Mouse (Mus musculus) midbrain, embryonic 12.5 days (tissue): ENCODE data around the gene Yif1b. TPM values are rescaled to one million over a fixed set of nuclear protein-coding genes. Genes with fewer than 3 reads are reported as not detected.

Source experiments
- ATAC-seq: fragments of 200-750 bp; cut with Nextera tagmentation; 2 replicates; pipeline ENCODE4 v1.8.0; 2017; ENCODE audit warnings: low read depth, moderate TSS enrichment, moderate library complexity; ENCODE audit not compliant: low FRiP score
- H3K27ac ChIP-seq: fragments of 300-500 bp; sonication (generic); replicated peaks from 2 replicates; pipeline ENCODE4 v1.5.1; 2016; ENCODE audit warnings: mild to moderate bottlenecking
- H3K27me3 ChIP-seq: fragments of 300-500 bp; sonication (generic); 2 replicates; pipeline ENCODE4 v1.6.1; 2016; ENCODE audit warnings: mild to moderate bottlenecking
- H3K36me3 ChIP-seq: fragments of 300-500 bp; sonication (generic); 2 replicates; pipeline ENCODE4 v1.6.1; 2016
- H3K4me1 ChIP-seq: fragments of 300-500 bp; sonication (generic); 2 replicates; pipeline ENCODE4 v1.6.1; 2016
- H3K4me2 ChIP-seq: fragments of 300-500 bp; sonication (generic); replicated peaks from 2 replicates; pipeline ENCODE4 v1.6.1; 2016; ENCODE audit warnings: mild to moderate bottlenecking, moderate library complexity
- H3K4me3 ChIP-seq: fragments of 300-500 bp; sonication (generic); 2 replicates; pipeline ENCODE4 v1.5.1; 2016; ENCODE audit warnings: mild to moderate bottlenecking
- H3K9ac ChIP-seq: fragments of 300-500 bp; sonication (generic); replicated peaks from 2 replicates; pipeline ENCODE4 v1.6.1; 2016; ENCODE audit warnings: mild to moderate bottlenecking, moderate library complexity
- H3K9me3 ChIP-seq: fragments of 300-500 bp; sonication (generic); 2 replicates; pipeline ENCODE4 v1.6.1; 2016; ENCODE audit warnings: mild to moderate bottlenecking
- WGBS: fragments of 180-500 bp; shearing (Covaris S2); methylation state at CpG from one replicate; pipeline ENCODE4 v1.1.7; 2016; 5-methylcytosine and 5-hydroxymethylcytosine counted together
- polyA plus RNA-seq: library from polyadenylated mRNA; unstranded; fragments of >200 nt; fragmentation: Nextera tagmentation; extraction: Ambion mirVana; gene quantifications from 2 replicates; pipeline ENCODE4 v1.2.1, GENCODE M21; 2016

Yif1b gene
- polyA plus RNA-seq, 1 experiment from 2014 or later: 83.2 TPM

DNA sequence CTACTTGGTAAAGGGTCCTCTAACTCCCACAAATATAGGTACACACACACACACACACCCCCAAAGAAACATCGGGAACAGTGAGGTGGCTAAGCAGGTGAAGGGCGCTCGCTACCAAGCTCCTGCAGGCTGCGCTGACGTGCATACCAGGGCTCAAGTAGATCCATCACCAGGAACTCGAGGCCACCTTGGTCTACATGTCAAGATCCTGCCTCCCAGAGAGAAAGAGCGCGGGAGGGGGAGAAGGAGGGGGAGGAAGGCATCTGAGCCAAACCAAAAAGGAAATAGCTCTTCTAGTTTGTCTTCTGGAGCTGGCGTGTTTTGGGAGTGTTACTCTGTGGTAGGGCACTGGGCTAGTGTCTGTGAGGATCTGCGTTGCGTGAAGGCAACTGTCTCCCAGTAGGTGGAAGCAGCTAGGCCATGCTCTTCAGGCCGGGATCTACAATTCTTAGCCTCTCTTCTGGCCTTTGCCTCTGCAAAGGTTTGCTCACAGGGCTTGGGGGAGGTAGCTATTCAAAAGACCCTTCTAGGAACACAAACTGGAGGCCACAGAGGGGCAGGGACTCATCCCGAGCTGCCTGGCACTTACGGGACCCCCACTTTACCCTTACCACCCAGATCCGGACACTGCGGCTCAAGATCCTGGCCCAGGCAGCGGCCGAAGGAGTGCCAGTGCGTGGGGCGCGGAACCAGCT, 8.6 kb downstream of the Yif1b start:
- H3K4me3 ChIP-seq: no peak overlapping the region
- H3K9ac ChIP-seq: no peak overlapping the region; the same call in 1 of the 2 replicates
- 87% methylated on average over 21 of the region's 21 CpGs for WGBS
- peaks cover 26% of the 10 kb centered on the region for H3K36me3 ChIP-seq
- H3K27me3 ChIP-seq: peaks cover 25% of the 10 kb centered on the region
- H3K9me3 ChIP-seq: no peaks in the 10 kb centered on the region
- no peak overlapping the region for H3K27ac ChIP-seq
- H3K4me2 ChIP-seq: no peak overlapping the region
- no peak for ATAC-seq
- peaks cover 14% of the 10 kb centered on the region for H3K4me1 ChIP-seq

GRCm38 (mm10) chr7:29247314-29247700, 9.2 kb downstream of the Yif1b start:
- 0 out of 2 replicates have a peak, but pooled peaks have one; percentile 54 for ATAC-seq
- 27% methylated on average over 16 of the region's 16 CpGs for WGBS
- Histone ChIP-seq H3K9me3 (no peaks in the 10 kb centered on the region), H3K27me3 (peaks cover 25% of the 10 kb centered on the region), H3K9ac (no peak overlapping the region; the same call in 1 of the 2 replicates), H3K4me2 (peak overlapping the region; percentile 44), H3K36me3 (peaks cover 26% of the 10 kb centered on the region), H3K27ac (no peak overlapping the region), H3K4me3 (peak overlapping the region; percentile 21; the same call in 1 of the 2 replicates), H3K4me1 (peaks cover 14% of the 10 kb centered on the region)

GRCm38 (mm10) chr7:29247706-29248105, 9.6 kb downstream of the Yif1b start:
- peaks cover 26% of the 10 kb centered on the region for H3K36me3 ChIP-seq
- no peak overlapping the region; the same call in 1 of the 2 replicates for H3K9ac ChIP-seq
- no peak overlapping the region for H3K27ac ChIP-seq
- ATAC-seq: peak; percentile 39; the same call in 1 of the 2 replicates
- peaks cover 25% of the 10 kb centered on the region for H3K27me3 ChIP-seq
- H3K4me1 ChIP-seq: peaks cover 14% of the 10 kb centered on the region
- H3K4me2 ChIP-seq: peak overlapping the region; percentile 44
- peak overlapping the region; percentile 21 for H3K4me3 ChIP-seq
- 12% methylated on average over 19 of the region's 19 CpGs for WGBS
- H3K9me3 ChIP-seq: no peaks in the 10 kb centered on the region

GRCm38 (mm10) chr7:29248261-29248841, 10.2 kb downstream of the Yif1b start, which contains the start of gene 2200002D01Rik:
Gene 2200002D01Rik (minus strand): TSS chr7:29248466.
- WGBS: 12% methylated on average over 20 of the region's 20 CpGs
- ATAC-seq: no peak

GRCm38 (mm10) chr7:29251166-29251565, 13.0 kb downstream of the Yif1b start:
- ATAC-seq: no peak
- Histone ChIP-seq H3K9me3 (no peaks in the 10 kb centered on the region), H3K4me3 (no peak overlapping the region), H3K4me1 (peaks cover 14% of the 10 kb centered on the region), H3K27ac (no peak overlapping the region), H3K9ac (no peak overlapping the region), H3K4me2 (no peak overlapping the region), H3K27me3 (peaks cover 25% of the 10 kb centered on the region), H3K36me3 (peaks cover 4% of the 10 kb centered on the region; the same call in 1 of the 2 replicates)
- WGBS: 80% methylated on average over 3 of the region's 3 CpGs

More at GRCm38 (mm10) chr7:29248261-29248841, 10.2 kb downstream of the Yif1b start, which contains the start of gene 2200002D01Rik:
- peak within 1 kb of the TSS; percentile 21 for H3K4me3 ChIP-seq
- no peak within 1 kb of the TSS; the same call in 1 of the 2 replicates for H3K9ac ChIP-seq
- H3K4me1 ChIP-seq: peaks cover 14% of the 10 kb centered on the region
- no peak within 1 kb of the TSS for H3K27ac ChIP-seq
- H3K36me3 ChIP-seq: peaks cover 26% of the 10 kb centered on the region
- peak within 1 kb of the TSS; percentile 44 for H3K4me2 ChIP-seq
- no peaks in the 10 kb centered on the region for H3K9me3 ChIP-seq
- peaks cover 25% of the 10 kb centered on the region for H3K27me3 ChIP-seq

DNA sequence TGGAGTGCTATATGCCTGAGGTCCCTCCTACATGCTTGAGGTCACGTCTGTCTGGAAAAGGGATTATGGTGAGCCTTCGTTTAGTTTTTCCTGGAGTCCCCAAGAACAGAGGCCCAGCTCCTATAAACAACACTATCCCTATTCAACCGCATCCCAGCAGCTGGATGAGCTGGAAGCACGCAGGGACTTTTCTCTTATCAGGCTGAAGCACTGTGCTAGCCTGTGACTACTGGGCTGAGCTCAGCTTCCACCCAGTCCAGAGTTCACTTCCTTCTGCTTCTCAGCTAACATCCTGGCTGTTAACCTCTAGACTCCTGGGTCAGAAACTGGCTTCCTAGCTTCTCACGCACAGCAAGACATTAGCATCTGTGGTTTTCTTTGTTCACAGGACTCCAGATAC, 15.7 kb downstream of the Yif1b start:
- H3K4me1 ChIP-seq: peaks cover 7% of the 10 kb centered on the region; the same call in 1 of the 2 replicates
- H3K27me3 ChIP-seq: peaks cover 3% of the 10 kb centered on the region
- H3K9ac ChIP-seq: no peak overlapping the region
- H3K4me3 ChIP-seq: no peak overlapping the region
- no peak overlapping the region for H3K4me2 ChIP-seq
- ATAC-seq: no peak
- H3K36me3 ChIP-seq: no peaks in the 10 kb centered on the region
- no peaks in the 10 kb centered on the region for H3K9me3 ChIP-seq
- H3K27ac ChIP-seq: no peak overlapping the region
- WGBS: 51% methylated on average over 5 of the region's 5 CpGs

DNA sequence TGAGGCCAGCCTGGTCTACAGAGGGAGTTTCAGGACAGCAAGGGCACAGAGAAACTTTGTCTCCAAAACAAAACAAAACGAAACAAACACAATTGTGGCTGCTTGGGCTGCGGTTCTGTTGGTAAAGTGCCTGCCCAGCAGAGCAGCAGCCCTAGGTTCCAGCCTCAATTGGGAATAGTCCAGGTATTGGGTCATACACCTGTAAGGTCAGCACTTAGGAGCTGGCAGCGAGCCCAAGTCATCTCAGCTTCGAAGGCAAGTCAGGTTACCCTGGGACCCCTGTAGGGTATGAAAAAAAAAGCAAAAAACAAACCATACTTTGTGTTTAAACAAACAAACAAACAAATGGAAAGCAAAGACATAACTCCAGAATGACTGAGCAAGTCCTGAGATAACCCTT, 17.7 kb downstream of the Yif1b start:
- 84% methylated on average over 4 of the region's 4 CpGs for WGBS
- Histone ChIP-seq H3K9me3 (no peaks in the 10 kb centered on the region), H3K36me3 (no peaks in the 10 kb centered on the region), H3K4me2 (no peak overlapping the region), H3K4me1 (peaks cover 16% of the 10 kb centered on the region), H3K4me3 (no peak overlapping the region), H3K27ac (no peak overlapping the region), H3K27me3 (no peaks in the 10 kb centered on the region), H3K9ac (no peak overlapping the region)
- ATAC-seq: no peak

DNA sequence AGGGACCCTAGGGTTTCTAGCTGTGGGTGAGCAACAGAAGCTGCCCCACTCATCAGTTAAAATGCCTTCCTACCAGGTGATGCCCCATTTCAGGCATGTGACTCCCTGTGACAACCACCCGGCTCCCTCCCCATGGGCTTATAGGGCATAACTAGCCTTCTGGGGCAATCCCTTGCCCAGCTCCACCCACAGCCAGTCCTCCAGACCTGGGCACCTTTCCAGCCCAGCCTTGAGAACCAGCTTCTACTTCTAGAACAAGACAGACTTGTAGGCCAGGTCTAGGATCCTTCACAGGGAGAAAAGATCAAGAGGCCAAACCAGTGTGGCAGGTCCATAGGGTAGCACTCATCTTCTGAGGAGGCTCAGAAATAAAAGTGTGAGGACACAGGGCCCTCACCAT, 19.2 kb downstream of the Yif1b start:
- ATAC-seq: no peak
- H3K4me1 ChIP-seq: peaks cover 16% of the 10 kb centered on the region
- WGBS: 82% methylated on average over 1 of the region's 1 CpGs

DNA sequence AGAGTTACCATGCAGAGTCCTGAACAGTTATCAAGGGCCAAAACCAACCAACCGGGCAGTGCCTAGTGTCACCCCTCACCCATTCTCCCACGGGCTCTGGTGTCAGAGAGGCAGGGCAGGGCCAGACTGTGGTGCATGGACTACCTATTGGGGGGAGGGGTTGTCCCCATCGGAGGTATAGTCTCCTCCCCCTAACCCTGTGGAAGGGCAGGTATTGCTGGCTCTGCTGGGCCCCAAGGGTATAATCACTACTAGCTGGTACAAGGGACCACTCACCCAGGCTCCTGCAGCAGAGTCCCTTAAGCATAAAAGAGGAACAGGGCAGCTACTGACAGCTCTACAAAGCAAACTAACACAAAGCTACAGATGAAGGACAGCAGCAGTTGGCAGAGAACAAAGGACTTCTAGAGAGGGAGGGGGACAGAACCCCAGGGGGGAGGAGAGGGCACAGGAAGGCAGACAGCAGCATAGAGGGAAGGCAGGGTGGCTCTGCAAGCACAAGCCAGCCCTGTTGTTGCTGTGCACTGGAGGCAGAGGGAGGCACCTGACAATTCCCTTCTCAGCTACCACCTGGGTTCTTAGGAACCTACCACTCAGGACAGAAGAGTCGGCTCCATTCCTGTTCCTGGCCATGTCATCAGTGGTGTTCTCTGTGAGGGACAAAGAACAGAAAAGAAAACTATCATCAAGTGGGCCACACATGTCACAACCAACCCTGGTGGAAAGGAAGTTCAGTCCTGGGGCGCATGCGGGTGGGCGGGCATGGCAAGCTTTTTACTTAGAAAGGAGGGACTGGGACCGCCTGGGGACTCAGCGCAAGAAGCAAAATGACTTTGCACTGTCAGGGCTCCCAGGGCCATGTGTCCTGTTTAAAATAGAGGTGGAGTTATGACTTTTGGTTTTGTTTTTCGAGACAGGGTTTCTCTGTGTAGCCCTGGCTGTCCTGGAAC, 21.9 kb downstream of the Yif1b start:
- ATAC-seq: peak; percentile 77
- Histone ChIP-seq H3K4me2 (no peak overlapping the region), H3K27ac (peak overlapping the region; percentile 36; the same call in 1 of the 2 replicates), H3K27me3 (no peaks in the 10 kb centered on the region), H3K4me1 (peaks cover 16% of the 10 kb centered on the region), H3K4me3 (no peak overlapping the region), H3K36me3 (no peaks in the 10 kb centered on the region), H3K9me3 (no peaks in the 10 kb centered on the region), H3K9ac (no peak overlapping the region; the same call in 1 of the 2 replicates)
- 81% methylated on average over 10 of the region's 10 CpGs for WGBS

More for the DNA sequence above, 19.2 kb downstream of the Yif1b start:
- Histone ChIP-seq H3K27ac (no peak overlapping the region), H3K4me2 (no peak overlapping the region), H3K4me3 (no peak overlapping the region), H3K27me3 (no peaks in the 10 kb centered on the region), H3K9ac (no peak overlapping the region), H3K9me3 (no peaks in the 10 kb centered on the region), H3K36me3 (no peaks in the 10 kb centered on the region)

- Histone ChIP-seq H3K27me3 (no peaks in the 10 kb centered on the region), H3K4me3 (no peak overlapping the region), H3K27ac (no peak overlapping the region), H3K4me2 (no peak overlapping the region), H3K9ac (no peak overlapping the region), H3K9me3 (no peaks in the 10 kb centered on the region), H3K36me3 (no peaks in the 10 kb centered on the region), H3K4me1 (peaks cover 16% of the 10 kb centered on the region)
- WGBS: 86% methylated on average over 6 of the region's 6 CpGs
- ATAC-seq: no peak
Observed at GRCm38 (mm10) chr7:29262151-29262550, 24.0 kb downstream of the Yif1b start.

- Histone ChIP-seq H3K4me3 (no peak overlapping the region), H3K9me3 (no peaks in the 10 kb centered on the region), H3K9ac (no peak overlapping the region), H3K4me2 (no peak overlapping the region), H3K4me1 (peaks cover 9% of the 10 kb centered on the region), H3K36me3 (no peaks in the 10 kb centered on the region), H3K27ac (no peak overlapping the region), H3K27me3 (no peaks in the 10 kb centered on the region)
- ATAC-seq: no peak
- WGBS: 95% methylated on average over 3 of the region's 3 CpGs
Observed at GRCm38 (mm10) chr7:29263831-29264230, 25.7 kb downstream of the Yif1b start.
